Mouse (Mus musculus) heart, postnatal 36 days (tissue): ENCODE data around the gene Vwa1. TPM values are rescaled to one million over a fixed set of nuclear protein-coding genes. Genes with fewer than 3 reads are reported as not detected.
"Not testable (repeated sequence)": the region's sequence is repeated elsewhere in the genome, so short reads cannot be mapped to it uniquely, and the experiment has no call there.

Experiments used
- DNase-seq, 2 experiments: peaks; one replicate each; pipeline ENCODE4 v3.0.0; 2021 to 2022
- intact Hi-C: fragments of 180-260 bp; cut with DNase I; formaldehyde crosslinking; loops from one replicate; pipeline ENCODE4 v1.15.1; 2025
- total RNA-seq, 2 experiments: library from RNA; stranded (reverse); gene quantifications; 2 replicates each; pipeline ENCODE4 v1.2.3; 2021

Gene Vwa1
- total RNA-seq, 2 experiments from 2014 or later: 6.6 to 7.9 TPM

DNA sequence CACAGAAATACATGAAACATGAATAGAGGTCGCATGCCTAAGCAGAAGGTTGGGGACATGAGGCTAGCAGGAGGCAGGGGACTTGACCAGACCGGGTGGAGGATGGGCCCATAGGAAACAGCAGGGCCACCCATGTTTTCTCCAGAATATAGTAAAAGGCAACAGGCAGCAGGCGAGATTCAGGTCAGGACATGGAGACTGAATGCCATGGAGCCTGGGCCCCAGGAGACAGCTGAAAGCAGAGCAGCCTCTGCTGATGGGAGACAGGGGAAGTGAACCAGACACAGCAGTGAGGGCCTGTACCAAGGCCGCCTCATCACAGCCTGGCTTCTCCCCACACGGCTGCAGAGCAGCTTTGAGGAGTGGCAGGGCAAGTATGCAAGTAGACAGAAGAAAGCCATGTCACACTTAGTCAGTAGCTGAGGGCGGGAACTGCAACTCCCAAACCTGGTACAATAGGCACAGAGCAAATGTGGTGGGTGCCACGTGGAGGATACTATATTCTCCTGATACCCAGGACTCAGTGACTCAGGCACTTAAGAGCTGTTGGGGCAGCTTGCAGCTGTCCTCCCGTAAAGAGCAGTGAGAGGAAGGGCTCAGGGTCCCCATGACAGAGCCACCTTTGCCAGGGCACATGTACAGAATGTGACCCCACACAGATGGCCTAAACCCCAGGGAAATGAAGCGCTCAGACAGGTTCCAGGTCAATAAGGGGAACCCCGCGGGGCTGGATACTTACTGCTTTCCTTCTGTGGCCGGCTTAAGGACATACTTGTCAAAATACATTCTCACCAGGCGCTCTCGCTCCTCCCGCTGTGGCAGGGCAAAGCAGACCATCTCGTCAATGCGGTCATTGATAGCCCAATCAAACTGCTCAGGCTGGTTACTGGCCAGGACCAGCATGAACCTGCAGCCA is 27.7 kb downstream of the Vwa1 start:
- intact Hi-C loops: no loop called here

GRCm38 (mm10) chr4:155746036-155746548 is 28.4 kb downstream of the Vwa1 start:
- intact Hi-C loops: no loop called here

More for the DNA sequence above, 27.7 kb downstream of the Vwa1 start:
- no peak for DNase-seq

DNA sequence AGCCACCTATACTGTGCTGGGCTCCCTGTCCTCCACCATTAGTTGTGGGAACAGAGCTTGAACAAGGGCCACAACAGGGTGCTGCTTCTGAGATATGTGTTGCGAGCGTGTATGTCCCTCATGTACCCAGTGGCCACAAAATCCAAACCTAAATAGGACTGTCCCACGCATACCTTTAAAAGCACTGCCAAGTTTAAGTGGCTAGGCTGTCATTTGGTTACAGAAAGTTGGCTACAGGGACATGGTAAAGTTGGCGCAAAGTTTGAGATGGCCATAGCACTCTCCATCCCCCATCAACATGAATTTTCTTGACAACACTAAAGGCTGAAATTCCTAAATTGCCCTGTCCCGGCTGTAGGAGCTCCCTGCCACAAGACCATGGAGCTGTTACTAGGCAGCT is 29.4 kb downstream of the Vwa1 start:
- intact Hi-C loops: no loop called here
- DNase-seq: no peak

More at GRCm38 (mm10) chr4:155746036-155746548, 28.4 kb downstream of the Vwa1 start:
- DNase-seq: no peak

- intact Hi-C loops: no loop called here
- no peak for DNase-seq
Measured at GRCm38 (mm10) chr4:155744474-155744873, 30.0 kb downstream of the Vwa1 start.

GRCm38 (mm10) chr4:155742684-155743083 is 31.8 kb downstream of the Vwa1 start:
- DNase-seq: no peak
- intact Hi-C loops: no loop called here

GRCm38 (mm10) chr4:155740681-155741080 is 33.8 kb downstream of the Vwa1 start:
- intact Hi-C loops, DNase-seq: not testable (repeated sequence)

GRCm38 (mm10) chr4:155739741-155740636 is 34.5 kb downstream of the Vwa1 start:
- peak in 1 of 2 experiments; percentile 37 for DNase-seq
- intact Hi-C loops: no loop called here

DNA sequence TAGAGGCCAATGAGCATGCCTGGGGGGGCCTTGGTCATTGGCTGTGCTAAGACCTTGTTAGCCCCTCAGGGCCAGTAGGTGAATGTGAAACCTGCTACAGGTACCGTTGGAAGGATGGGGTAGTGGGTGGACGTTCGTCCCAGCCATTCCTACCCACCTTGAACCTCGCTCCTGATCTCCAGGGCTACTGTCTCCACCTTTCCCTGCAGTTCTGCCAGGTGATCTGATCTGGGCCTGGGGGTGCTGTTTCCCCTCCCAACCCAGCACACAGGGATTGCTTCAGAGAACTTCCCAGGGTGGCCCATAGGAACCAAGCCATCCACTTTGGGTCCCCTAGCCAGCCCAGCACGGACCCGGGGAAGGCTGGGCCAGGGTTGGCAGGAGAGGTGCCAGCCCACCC is 35.3 kb downstream of the Vwa1 start:
- intact Hi-C loops: no loop called here

GRCm38 (mm10) chr4:155738262-155738661 is 36.2 kb downstream of the Vwa1 start:
- no peak for DNase-seq
- intact Hi-C loops: no loop called here

More for the DNA sequence above, 35.3 kb downstream of the Vwa1 start:
- no peak for DNase-seq

DNA sequence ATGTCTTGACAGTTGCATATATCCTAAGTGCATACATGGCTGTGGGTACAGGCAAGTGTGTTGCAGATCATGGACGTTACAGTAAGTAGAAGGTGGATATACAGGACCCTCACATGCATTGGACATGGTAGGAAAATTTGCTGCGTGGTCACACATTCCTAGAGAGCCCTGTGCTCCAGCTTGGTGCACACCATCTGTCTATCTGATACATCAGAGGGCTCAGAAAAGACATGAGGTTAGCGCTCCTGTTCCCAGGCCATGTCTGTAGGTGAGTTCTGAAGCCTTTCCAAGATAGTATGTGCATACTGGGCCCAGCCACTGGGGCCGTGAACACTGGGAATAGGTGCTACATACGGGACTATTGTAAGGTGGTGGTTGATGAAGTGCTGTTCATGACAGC is 38.1 kb downstream of the Vwa1 start:
- DNase-seq: no peak
- intact Hi-C loops: no loop called here

DNA sequence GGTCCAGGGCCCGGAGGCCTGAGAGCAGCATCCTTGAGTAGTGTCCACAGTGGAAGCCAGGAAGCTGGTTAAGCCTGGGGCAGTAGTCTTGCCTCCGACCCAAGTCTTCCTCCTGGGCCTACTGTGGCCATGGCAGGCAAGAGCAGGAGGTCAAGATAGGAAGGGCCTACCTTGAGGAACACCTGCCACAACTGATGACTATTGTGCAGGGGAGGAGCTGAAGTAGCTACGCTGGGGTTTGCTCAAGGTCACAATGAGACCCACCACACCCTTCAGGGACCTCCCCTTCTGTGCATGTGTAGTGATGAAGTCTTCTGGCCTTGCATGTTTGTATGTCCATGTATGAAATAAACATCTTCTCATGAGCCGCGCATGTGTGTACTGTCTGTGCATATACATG is 38.7 kb downstream of the Vwa1 start:
- intact Hi-C loops: no loop called here
- DNase-seq: no peak

DNA sequence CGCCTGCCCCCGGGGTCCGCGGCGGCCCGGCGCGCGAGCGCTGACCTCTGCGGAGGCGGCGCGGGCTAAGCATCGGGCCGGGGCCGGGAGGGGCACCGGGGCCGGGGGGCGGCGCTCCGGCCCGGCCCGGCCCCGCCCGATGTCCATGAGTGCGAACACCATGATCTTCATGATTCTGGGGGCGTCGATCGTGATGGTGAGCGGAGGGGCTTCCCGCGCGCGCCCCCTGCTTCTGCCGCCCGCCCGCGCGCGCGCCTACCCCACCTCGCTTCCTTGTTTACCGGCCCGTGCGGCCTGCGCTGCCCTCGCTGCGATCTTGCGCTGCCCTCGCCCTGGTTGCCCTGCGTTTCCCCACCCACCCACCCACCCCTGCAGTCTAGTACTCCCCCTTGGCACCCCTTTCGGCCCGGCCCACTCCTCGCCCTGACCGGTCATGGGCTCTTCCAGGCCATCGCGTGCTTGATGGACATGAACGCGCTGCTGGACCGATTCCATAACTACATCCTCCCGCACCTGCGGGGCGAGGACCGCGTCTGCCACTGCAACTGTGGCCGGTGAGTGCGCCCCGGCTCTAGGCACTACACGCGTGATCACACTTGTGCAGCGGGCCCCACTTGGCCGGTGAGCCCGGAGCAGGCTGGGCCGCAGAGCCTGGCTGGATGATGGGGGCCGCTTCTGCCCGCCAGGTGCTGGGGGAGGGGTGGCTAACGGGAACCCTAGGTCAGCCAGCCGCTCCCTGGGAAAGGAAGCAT is 39.4 kb downstream of the Vwa1 start:
- peak; percentile 37 to 49 for DNase-seq
- intact Hi-C loops: no loop called here

GRCm38 (mm10) chr4:155734350-155734941 is 40.1 kb downstream of the Vwa1 start, which contains the start of gene Tmem240:
Tmem240 (plus strand) TSS chr4:155734800.
- peak; percentile 82 to 89 for DNase-seq
- intact Hi-C loops: no loop called here

- DNase-seq: no peak
- intact Hi-C loops: no loop called here
Measured at GRCm38 (mm10) chr4:155733267-155733666, 41.2 kb downstream of the Vwa1 start.

DNA sequence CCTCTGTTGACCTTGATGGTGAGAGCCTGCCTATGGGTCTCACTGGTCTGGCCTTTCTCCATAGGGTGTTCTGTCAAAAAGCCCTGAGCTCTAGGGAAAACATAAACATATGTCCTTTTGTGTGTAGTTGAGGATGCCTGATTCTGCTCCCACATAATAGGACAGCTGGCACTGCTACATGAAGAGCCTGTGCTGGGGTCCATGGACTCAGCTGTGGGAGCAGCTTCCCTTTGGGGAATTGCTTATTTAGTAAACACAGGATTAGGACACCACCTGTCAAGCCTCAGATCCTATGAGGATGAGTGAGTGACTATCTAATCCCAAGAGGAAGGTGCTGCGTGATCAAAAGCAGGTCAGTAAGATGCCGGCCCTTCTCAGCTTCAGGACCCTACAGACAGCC is 46.5 kb downstream of the Vwa1 start:
- intact Hi-C loops: no loop called here
- no peak for DNase-seq

- intact Hi-C loops: loop anchor here (2.0 to 5.0 kb wide), 3 partner anchors 36 to 63 kb away; partner anchors contain the start of gene Tmem88b
- no peak for DNase-seq
Measured at GRCm38 (mm10) chr4:155721668-155722083, 52.8 kb downstream of the Vwa1 start.
